Comparison of ENCODE assay signal across 8 mouse cellular contexts in the genomic region with DNA sequence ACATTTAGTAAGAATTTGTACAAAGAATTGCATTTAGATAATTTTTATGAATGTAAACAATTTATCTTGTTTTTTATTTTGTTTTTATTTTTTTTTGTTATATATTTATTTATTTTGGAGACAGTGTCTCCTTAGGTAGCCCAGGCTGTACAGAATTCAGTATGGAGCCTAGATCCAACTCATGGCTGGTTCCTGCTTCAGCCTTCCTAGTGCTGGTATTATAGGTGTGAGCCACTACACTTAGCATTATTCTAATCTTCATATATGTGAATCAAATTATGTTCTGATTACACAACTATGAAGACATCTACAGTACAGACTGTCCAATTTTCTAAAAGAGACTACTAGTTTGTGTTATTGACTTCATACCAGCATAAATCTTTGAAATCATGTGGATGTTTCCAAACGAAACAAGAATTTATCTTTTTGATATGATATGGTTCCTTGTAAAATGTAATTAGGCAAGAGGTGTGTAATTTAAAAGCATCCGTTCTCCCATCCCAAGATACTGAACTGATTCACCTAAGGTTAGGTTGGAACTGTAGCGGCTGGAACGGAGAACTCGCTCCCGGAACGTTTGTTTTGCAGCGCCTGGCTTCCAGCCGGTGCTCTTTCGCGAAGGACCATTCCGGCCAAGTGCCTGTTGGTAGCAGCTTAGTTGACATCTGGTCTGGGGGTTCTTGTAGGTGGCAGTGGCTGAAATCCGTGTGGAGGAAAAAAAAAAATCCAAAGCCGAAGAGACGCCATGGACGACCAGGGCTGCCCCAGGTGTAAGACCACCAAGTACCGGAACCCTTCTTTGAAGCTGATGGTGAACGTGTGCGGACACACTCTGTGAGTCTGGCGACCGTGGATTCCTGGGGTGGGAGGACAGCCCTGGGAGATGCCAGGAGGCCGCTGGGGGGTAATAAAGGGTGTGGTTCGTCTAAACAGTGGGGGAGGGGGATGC. TPM values are rescaled to one million over a fixed set of nuclear protein-coding genes. Genes with fewer than 3 reads are reported as not detected.
A peak's percentile ranks its signal among the peaks of the same experiment; 100 is the strongest.
DNase-seq lines count a peak whose midpoint lies in the region; ATAC-seq and TF ChIP-seq lines count a peak whose summit lies in the region.

A gene (plus strand): TSS at position 625 of the 949 bp plus-strand sequence.

- no peaks in the 10 kb centered on the region for H3K9me3 ChIP-seq in embryonic facial prominence, embryonic 14.5 days (ENCODE audit: control insufficient read depth, low read length)
- H3K9me3 ChIP-seq in limb, embryonic 14.5 days (ENCODE audit: control insufficient read depth, low read length): no peaks in the 10 kb centered on the region
- no peaks in the 10 kb centered on the region for H3K9me3 ChIP-seq in midbrain, postnatal 0 days (ENCODE audit: low read length)

- H3K27ac ChIP-seq in embryonic facial prominence, embryonic 14.5 days (replicated peaks; ENCODE audit: low read depth, low read length): peak within 1 kb of the TSS; percentile 25; the same call in 1 of the 2 replicates
- peak within 1 kb of the TSS; percentile 70 for H3K27ac ChIP-seq in limb, embryonic 14.5 days (replicated peaks; ENCODE audit: low read depth, low read length)
- 0 out of 2 replicates have a peak within 1 kb of the TSS, but pooled peaks have one; percentile 43 for H3K27ac ChIP-seq in midbrain, postnatal 0 days (ENCODE audit: low read depth, low read length)

- H3K4me2 ChIP-seq in embryonic facial prominence, embryonic 14.5 days (ENCODE audit: low read depth, low read length): peak within 1 kb of the TSS; percentile 72
- H3K4me2 ChIP-seq in limb, embryonic 14.5 days (replicated peaks; ENCODE audit: low read depth, low read length, severe bottlenecking): peak within 1 kb of the TSS; percentile 66
- peak within 1 kb of the TSS; percentile 63 for H3K4me2 ChIP-seq in midbrain, postnatal 0 days (ENCODE audit: low read depth, low read length, poor library complexity, severe bottlenecking)

- H3K9ac ChIP-seq in embryonic facial prominence, embryonic 14.5 days (ENCODE audit: low read depth, low read length): peak within 1 kb of the TSS; percentile 82
- H3K9ac ChIP-seq in limb, embryonic 14.5 days (ENCODE audit: low read depth, low read length, severe bottlenecking): peak within 1 kb of the TSS; percentile 74
- H3K9ac ChIP-seq in midbrain, postnatal 0 days (replicated peaks; ENCODE audit: low read length, poor library complexity, severe bottlenecking): peak within 1 kb of the TSS; percentile 83

- ATAC-seq in embryonic facial prominence, embryonic 14.5 days (ENCODE audit: low read depth): peak; percentile 80; the same call in 1 of the 2 replicates
- peak; percentile 82 for ATAC-seq in limb, embryonic 14.5 days (ENCODE audit: low FRiP score, low read depth)
- ATAC-seq in midbrain, postnatal 0 days (ENCODE audit: low FRiP score): peak; percentile 60

- TF ChIP-seq CTCF in midbrain, postnatal 0 days (IDR thresholded peaks at IDR 0.05): no peak

- peak; percentile 76; the same call in 1 of the 2 replicates for TF ChIP-seq POLR2A in limb, embryonic 14.5 days (IDR thresholded peaks at IDR 0.05; ENCODE audit: borderline replicate concordance, extremely low read depth, insufficient read depth, insufficient read length)

- WGBS in embryonic facial prominence, embryonic 14.5 days: 2% methylated on average over 23 of the region's 23 CpGs
- WGBS in limb, embryonic 14.5 days: under 1% methylated on average over 23 of the region's 23 CpGs
- under 1% methylated on average over 23 of the region's 23 CpGs for WGBS in midbrain, postnatal 0 days

- peak within 1 kb of the TSS; percentile 71 for H3K4me3 ChIP-seq in embryonic facial prominence, embryonic 14.5 days (ENCODE audit: low read depth, low read length)
- H3K4me3 ChIP-seq in limb, embryonic 14.5 days (replicated peaks; ENCODE audit: low read length): peak within 1 kb of the TSS; percentile 68
- H3K4me3 ChIP-seq in midbrain, postnatal 0 days (ENCODE audit: low read depth, low read length): peak within 1 kb of the TSS; percentile 78

- no peaks in the 10 kb centered on the region for H3K36me3 ChIP-seq in embryonic facial prominence, embryonic 14.5 days (ENCODE audit: control insufficient read depth, insufficient read depth, low read length)
- no peaks in the 10 kb centered on the region for H3K36me3 ChIP-seq in limb, embryonic 14.5 days (ENCODE audit: control insufficient read depth, insufficient read depth, low read length)
- no peaks in the 10 kb centered on the region for H3K36me3 ChIP-seq in midbrain, postnatal 0 days (ENCODE audit: insufficient read depth, low read length)

- peaks cover 13% of the 10 kb centered on the region for H3K4me1 ChIP-seq in embryonic facial prominence, embryonic 14.5 days (ENCODE audit: control insufficient read depth, insufficient read depth, low read length)
- peaks cover 10% of the 10 kb centered on the region for H3K4me1 ChIP-seq in limb, embryonic 14.5 days (ENCODE audit: control insufficient read depth, insufficient read depth, low read length)
- no peaks in the 10 kb centered on the region for H3K4me1 ChIP-seq in midbrain, postnatal 0 days (ENCODE audit: insufficient read depth, low read length)

- H3K27me3 ChIP-seq in embryonic facial prominence, embryonic 14.5 days (replicated peaks; ENCODE audit: control insufficient read depth, insufficient read depth, low read length): no peaks in the 10 kb centered on the region
- H3K27me3 ChIP-seq in limb, embryonic 14.5 days (ENCODE audit: control insufficient read depth, insufficient read depth, low read length): no peaks in the 10 kb centered on the region
- no peaks in the 10 kb centered on the region for H3K27me3 ChIP-seq in midbrain, postnatal 0 days (ENCODE audit: insufficient read depth, low read length)

- peak; percentile 90 for DNase-seq in 3T3-L1 (ENCODE audit: low read depth, low spot score)
- DNase-seq in adrenal gland, postnatal 4 days (ENCODE audit: low spot score in 2 of 2): peak; percentile 65 to 76
- DNase-seq in embryonic facial prominence, embryonic 14.5 days (ENCODE audit: low spot score): peak; percentile 72
- peak; percentile 85 for DNase-seq in heart, adult 8-10 months (ENCODE audit: low spot score)
- peak; percentile 85 for DNase-seq in kidney, adult 9 months
- peak; percentile 89 for DNase-seq in limb, embryonic 14.5 days (ENCODE audit: low spot score)
- DNase-seq in midbrain, postnatal 0 days (ENCODE audit: low spot score): peak; percentile 84
- peak; percentile 62 to 71 for DNase-seq in spleen, postnatal 14 days (ENCODE audit: low spot score in 2 of 2)

RNA-seq across cellular contexts. Expression of the gene that starts here (rescaled TPM):
- total RNA-seq in adrenal gland, postnatal 4 days (2021): 10 to 100 TPM; 32.9 to 35.0 TPM
- polyA plus RNA-seq in embryonic facial prominence, embryonic 14.5 days (2014; fragmentation: Nextera tagmentation; extraction: Ambion mirVana): 38.2 and 41.7 TPM in 2 replicates
- 10 to 100 TPM; 18.1 to 22.3 (median 20.5) TPM for total RNA-seq in heart, adult 8-10 months (2022)
- polyA plus RNA-seq in limb, embryonic 14.5 days (2012; rRNA removed): 21.3 and 31.2 TPM in 2 replicates
- polyA plus RNA-seq in limb, embryonic 14.5 days (2014; fragmentation: Nextera tagmentation; extraction: Ambion mirVana): 44.3 and 44.7 TPM in 2 replicates
- total RNA-seq in midbrain, postnatal 0 days (2014; rRNA removed): 13.2 and 15.2 TPM in 2 replicates
- polyA plus RNA-seq in midbrain, postnatal 0 days (2015; fragmentation: Nextera tagmentation; extraction: Ambion mirVana): 16.1 and 17.5 TPM in 2 replicates

Comparison
In these comparisons a context has a peak if more than half of its experiments do, and no peak if none do; other contexts are left out.
1. Peak in every context shown above with its lines: DNase-seq, ATAC-seq, H3K4me3 ChIP-seq and H3K27ac ChIP-seq.